Mouse (Mus musculus): Measurements from ENCODE around the gene Ankib1. TPM values are rescaled to one million over a fixed set of nuclear protein-coding genes. Genes with fewer than 3 reads are reported as not detected.
"Not testable (repeated sequence)": the region's sequence is repeated elsewhere in the genome, so short reads cannot be mapped to it uniquely, and the experiment has no call there.

Ankib1 gene
- total RNA-seq, 2 experiments from 2014 or later, result 22.6 to 27.3 TPM

GRCm38 (mm10) chr5:3725491-3725890, 77.2 kb downstream of the Ankib1 start:
- DNase-seq, result no peak

DNA sequence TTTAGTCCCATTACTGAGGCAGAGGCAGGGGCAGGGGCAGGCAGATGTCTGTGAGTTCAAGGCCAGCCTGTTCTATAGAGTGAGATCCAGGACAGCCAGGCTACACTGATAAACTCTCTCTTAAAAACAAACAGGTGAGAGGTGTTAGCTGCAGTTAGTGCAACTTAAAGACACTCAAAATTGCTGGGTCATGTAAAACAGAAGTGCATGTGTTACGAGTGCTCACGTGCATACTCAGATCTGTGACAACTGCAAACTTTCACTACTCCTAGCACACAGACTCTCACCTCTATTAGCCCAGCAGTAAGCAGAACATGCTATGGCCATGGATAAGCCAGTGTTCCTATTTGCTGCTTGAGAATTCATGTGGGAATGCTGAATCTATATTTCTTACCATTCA, 79.3 kb downstream of the Ankib1 start:
- DNase-seq, result no peak

DNA sequence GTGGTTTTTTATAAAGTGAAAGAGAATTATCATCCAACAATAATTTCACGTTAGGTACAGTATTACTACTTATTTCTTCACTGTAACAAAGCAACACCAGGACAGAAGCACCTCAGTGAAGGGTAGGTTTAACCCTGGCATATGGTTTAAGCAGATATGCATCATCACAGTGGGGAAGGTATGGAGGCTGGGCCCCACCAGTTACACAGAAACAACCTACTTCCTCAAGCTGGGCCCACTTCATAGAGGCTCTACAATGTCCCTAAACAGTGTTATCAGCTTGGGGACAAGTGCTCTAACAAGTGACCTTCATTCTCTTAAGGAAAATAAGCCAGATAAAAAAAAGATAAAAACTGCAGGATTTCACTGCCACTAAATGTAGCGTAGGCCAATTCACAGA, 79.9 kb downstream of the Ankib1 start:
- no peak for DNase-seq

GRCm38 (mm10) chr5:3719371-3719770, 83.4 kb downstream of the Ankib1 start:
- DNase-seq, result no peak

DNA sequence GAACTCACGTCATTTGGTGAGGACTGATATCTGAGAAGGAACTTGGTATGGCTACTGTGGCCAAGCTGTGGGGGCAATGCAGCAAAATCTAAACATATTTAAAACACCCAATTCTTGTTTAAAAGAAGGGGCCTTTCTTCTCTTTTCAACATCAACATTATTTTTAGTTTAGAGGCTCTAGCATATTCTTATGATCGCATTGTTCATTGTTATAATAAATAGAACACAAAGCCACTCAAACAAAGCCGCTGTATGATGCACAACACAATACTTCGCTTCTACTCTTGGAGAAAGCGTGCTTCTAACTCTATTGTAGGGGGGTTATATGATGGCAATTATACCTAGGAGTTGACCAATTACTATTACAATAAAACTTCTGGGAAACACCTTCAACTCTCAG, 86.9 kb downstream of the Ankib1 start:
- no peak for DNase-seq

DNA sequence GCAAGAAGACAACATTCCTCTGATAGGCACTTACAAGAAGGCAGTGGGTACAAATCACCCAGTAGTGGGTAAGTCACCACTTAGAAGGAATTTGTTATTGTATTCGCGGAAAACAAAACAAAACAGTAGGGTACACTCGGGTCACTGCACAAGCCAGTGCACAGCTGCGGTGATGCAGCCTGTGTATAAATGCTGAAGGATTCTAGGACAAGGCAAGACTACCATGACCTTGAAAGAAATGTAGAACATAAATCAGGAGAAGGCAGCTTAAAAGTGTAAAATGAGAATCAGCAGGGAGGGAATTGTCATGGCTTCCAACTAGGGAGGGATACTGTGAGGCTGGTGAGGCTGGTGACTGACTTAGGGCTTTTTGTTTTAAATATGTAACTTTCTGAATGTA, 100.5 kb downstream of the Ankib1 start:
- no peak for DNase-seq

- no peak for DNase-seq
Measured at GRCm38 (mm10) chr5:3700025-3700424, 102.7 kb downstream of the Ankib1 start.

- DNase-seq, result no peak
Measured at GRCm38 (mm10) chr5:3696031-3696430, 106.7 kb downstream of the Ankib1 start.

GRCm38 (mm10) chr5:3695191-3695590, 107.5 kb downstream of the Ankib1 start:
- no peak for DNase-seq

GRCm38 (mm10) chr5:3692956-3693355, 109.8 kb downstream of the Ankib1 start:
- DNase-seq, result no peak

- DNase-seq, result no peak
Measured at GRCm38 (mm10) chr5:3691283-3691682, 111.4 kb downstream of the Ankib1 start.

GRCm38 (mm10) chr5:3688298-3688697, 114.4 kb downstream of the Ankib1 start:
- DNase-seq, result no peak

DNA sequence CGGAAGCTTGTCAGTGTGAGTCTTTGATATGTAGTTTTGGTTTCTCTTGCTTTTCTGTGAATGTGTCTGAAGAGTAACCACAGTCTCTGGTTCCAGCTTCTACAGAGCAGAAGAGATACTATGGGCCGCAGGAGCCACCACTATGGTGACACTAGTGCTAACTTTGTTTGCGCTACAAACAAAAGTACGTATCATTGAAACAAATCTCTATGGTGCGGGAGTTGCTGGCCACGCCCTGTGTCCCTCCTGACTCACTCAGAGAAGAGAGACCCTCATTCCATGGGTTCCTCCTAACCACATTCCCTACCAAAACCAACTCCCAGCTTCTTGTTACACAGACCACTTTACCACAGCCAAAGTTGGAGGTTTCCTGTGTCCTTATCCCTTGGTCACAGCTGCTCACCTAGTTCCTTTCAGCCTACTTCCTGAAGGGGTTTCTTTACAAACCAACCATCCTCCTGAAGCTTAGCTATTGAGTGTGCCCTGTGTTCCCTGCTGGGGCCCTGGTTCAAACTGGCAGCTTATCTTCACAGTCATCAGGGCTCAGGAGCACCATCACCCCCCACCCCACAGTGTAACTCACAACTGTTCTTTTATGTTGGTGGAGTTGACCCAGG, 132.7 kb downstream of the Ankib1 start:
- no peak for DNase-seq

DNA sequence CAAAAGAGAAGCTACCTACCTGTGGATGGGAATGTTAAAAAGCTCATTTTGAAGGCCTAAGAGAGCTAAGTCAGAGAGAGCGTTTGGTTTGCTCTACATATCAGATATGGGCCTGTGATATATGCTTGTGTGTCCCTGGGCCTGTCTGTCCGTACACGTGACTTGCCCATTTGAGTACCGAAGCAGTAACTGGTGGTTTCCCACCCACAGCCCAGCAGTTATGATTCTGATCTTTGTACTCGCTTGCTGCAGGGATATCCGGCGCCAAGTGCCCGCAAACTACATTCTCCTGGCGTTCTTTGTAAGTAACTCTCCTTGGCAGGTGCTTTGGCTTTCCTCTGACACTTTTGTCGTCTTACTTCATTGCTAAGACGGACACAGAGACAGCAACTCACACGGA, 136.1 kb downstream of the Ankib1 start:
- DNase-seq, result no peak

DNA sequence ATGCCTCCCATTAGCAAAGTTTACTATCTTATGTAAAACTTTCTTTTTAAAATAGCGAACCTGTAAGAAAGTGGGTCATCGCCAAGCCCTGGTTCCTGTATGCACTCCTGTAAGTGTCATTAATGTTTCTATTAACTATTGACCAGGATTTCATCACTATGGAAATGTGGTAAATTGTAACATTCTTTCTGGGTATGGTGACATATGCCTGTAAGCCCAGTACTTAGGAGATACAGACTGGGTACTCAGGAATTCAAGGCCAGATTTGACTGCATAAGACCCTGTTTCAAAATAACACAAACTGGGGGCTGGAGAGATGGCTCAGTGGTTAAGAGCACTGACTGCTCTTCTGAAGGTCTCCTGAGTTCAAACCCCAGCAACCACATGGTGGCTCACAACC, 137.5 kb downstream of the Ankib1 start:
- no peak for DNase-seq

DNA sequence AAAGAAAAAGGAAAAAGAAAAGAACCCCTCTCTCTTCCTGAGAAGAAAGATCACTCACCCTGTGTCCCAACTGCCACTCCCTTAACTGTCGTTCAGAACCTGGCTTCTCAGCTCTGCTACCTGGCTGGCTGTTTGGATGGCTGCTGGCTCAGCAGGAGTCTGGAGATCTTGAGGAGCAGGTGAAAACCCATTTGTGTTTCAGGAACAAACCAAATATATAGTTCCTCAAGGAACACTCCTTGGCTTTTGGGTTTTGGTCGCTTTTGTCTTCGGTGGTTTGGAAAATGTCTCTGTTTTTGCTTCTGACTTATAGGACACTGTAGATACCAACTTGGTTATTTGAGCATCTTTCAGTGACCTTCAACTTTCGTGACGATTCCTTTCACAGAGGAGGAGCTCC, 145.6 kb downstream of the Ankib1 start, which contains the start of gene Gatad1:
Gene Gatad1, minus strand, starts transcription at position 101 of the 400 bp plus-strand sequence.
- DNase-seq, result no peak

- DNase-seq, result no peak
Measured at GRCm38 (mm10) chr5:3653801-3654200, 148.9 kb downstream of the Ankib1 start.

DNA sequence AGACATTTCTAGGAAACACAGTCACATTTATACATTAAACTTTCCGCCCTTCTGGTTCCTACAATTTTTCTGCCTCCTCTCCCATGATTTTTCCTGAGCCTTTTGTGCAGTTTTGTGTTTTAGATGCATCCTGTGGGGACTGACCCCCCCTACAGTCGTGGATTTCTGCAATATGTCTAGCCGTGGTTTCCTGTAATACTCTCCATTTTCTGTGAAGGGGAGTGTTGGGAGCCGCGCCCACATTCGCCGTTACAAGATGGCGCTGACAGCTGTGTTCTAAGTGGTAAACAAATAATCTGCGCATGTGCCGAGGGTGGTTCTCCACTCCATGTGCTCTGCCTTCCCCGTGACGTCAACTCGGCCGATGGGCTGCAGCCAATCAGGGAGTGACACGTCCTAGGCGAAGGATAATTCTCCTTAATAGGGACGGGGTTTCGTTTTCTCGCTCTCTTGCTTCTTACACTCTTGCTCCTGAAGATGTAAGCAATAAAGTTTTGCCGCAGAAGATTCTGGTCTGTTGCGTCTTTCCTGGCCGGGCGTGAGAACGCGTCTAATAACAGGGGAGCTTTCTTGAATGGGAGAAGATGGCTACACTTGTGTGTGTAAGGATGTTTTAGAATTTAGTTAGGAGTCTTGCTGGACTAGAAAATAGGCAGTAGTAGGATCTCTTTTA, 149.7 kb downstream of the Ankib1 start:
- not testable (repeated sequence) for DNase-seq

DNA sequence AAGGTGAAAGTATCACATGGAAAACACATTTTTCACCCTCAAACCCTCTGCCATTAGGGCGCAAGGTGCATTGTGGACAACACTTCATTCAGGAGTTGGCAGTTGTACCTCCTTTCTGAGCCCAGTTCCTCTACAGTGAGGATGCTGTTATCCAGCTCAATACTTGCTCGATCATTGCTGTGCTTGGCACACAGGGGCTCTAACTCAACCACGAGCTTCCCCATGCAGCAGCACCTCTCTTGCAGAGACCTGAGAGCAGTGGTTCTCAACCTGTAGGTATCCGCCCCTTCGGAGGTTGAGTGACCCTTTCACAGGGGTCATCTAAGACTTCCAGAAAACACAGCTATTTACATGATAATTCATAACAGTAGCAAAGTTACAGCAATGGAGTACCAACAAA, 151.1 kb downstream of the Ankib1 start:
- no peak for DNase-seq

GRCm38 (mm10) chr5:3650881-3651280, 151.8 kb downstream of the Ankib1 start, which contains the start of gene Tmbim7:
Gene Tmbim7, plus strand, starts transcription at chr5:3651181.
- no peak for DNase-seq

- DNase-seq, result no peak
Measured at GRCm38 (mm10) chr5:3648849-3649210, 153.9 kb downstream of the Ankib1 start.

DNA sequence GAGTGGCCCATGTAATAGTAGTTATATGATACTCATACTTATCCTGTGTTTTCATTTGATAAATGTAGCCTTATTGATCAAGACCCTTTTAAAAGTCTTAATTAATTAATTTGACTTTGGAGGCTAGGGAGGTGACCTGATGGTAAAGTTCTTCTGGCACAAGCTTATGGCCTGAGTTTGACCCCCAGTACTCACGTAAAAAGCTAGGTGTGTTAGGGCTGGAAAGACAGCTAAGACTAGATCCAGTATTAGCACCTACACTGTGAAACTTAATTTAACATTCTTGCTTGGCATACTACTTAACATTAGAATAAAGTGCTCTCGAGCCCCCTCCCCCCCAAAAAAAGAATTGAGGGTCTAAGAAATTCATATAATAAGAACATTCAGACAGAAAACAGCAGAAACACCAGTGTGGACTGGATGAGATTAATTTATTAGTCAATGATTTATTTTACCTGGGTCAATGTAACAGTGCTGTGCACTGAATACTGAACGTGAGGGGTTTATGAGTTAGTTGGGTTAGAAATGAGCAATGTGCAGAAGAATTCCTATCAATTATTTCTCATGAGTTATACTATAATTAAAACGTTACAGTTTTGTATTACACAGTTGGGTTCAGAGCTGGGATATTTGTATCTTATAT, 154.4 kb downstream of the Ankib1 start:
- no peak for DNase-seq

DNA sequence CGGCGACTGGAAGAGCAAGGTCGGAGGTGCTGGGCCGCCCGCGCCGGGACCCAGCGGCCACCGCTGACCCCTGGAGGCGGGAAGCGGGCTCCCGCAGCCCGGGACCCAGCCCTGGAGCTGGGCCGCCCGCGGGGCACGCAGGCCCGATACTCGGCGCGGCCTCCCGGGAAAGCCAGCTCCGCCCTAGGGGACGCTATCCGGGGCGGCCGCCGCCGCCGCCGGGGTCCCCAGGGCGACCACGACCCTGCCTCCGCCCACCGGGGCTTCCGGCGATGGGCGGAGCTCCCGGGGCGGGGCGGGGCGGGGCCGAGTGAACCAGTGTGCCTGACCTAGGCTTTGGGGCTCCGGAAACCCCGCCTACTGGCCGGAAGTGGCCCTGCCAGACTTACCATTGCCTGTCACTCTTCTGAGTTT, 155.0 kb downstream of the Ankib1 start:
- DNase-seq, result peak; percentile 90 to 94

Data from heart, adult 18-20 months (tissue).